Mouse (Mus musculus) heart, embryonic 12.5 days (tissue): ENCODE results near the gene Sppl3. TPM values are rescaled to one million over a fixed set of nuclear protein-coding genes. Genes with fewer than 3 reads are reported as not detected.

Experiments used
- ATAC-seq: fragments of 200-750 bp; cut with Nextera tagmentation; 2 replicates; pipeline ENCODE4 v1.8.0; 2017; ENCODE audit warnings: moderate TSS enrichment, moderate library complexity; ENCODE audit not compliant: insufficient number of reproducible peaks, low FRiP score
- H3K27ac ChIP-seq: fragments of 300-500 bp; sonication (generic); 2 replicates; pipeline ENCODE4 v1.5.1; 2016; ENCODE audit warnings: mild to moderate bottlenecking, moderate library complexity; ENCODE audit not compliant: poor library complexity, severe bottlenecking
- H3K27me3 ChIP-seq: fragments of 300-500 bp; sonication (generic); replicated peaks from 2 replicates; pipeline ENCODE4 v1.6.1; 2016; ENCODE audit warnings: mild to moderate bottlenecking, moderate library complexity
- H3K36me3 ChIP-seq: fragments of 300-500 bp; sonication (generic); 2 replicates; pipeline ENCODE4 v1.6.1; 2016; ENCODE audit warnings: mild to moderate bottlenecking, moderate library complexity
- H3K4me1 ChIP-seq: fragments of 300-500 bp; sonication (generic); replicated peaks from 2 replicates; pipeline ENCODE4 v1.6.1; 2016; ENCODE audit warnings: mild to moderate bottlenecking
- H3K4me2 ChIP-seq: fragments of 300-500 bp; sonication (generic); 2 replicates; pipeline ENCODE4 v1.6.1; 2016; ENCODE audit warnings: mild to moderate bottlenecking, moderate library complexity
- H3K4me3 ChIP-seq: fragments of 300-500 bp; sonication (generic); 2 replicates; pipeline ENCODE4 v1.5.1; 2016; ENCODE audit warnings: mild to moderate bottlenecking
- H3K9ac ChIP-seq: fragments of 300-500 bp; sonication (generic); 2 replicates; pipeline ENCODE4 v1.6.1; 2016; ENCODE audit warnings: mild to moderate bottlenecking, moderate library complexity
- H3K9me3 ChIP-seq: fragments of 300-500 bp; sonication (generic); replicated peaks from 2 replicates; pipeline ENCODE4 v1.6.1; 2016; ENCODE audit warnings: mild to moderate bottlenecking, moderate library complexity
- WGBS: fragments of 180-500 bp; shearing (Covaris S2); methylation state at CpG from one replicate; pipeline ENCODE4 v1.1.7; 2016; 5-methylcytosine and 5-hydroxymethylcytosine counted together
- polyA plus RNA-seq: library from polyadenylated mRNA; unstranded; fragments of >200 nt; fragmentation: Nextera tagmentation; extraction: Ambion mirVana; gene quantifications from 2 replicates; pipeline ENCODE4 v1.2.1, GENCODE M21; 2016

Gene Sppl3
- polyA plus RNA-seq, 1 experiment from 2014 or later, result 18.2 TPM

DNA sequence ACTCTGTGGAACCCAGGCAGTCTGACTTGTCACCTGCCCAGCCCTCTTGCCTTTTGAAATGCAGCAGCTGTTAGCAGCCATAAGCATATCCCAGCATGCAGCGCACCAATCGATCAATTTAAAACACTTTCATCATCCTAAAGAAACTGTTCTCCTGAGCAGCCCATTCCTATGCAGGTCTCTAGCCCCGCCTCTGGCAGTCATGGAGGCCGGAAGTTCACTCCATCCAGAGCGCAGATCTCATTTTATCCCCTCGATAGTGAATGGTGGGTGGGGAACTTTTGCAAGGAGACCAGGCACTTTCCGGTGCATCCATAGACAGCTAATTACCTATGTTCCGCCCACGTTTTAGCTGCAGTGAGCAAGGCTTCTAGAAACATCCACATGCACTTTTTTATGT lies 38.7 kb upstream of the Sppl3 start:
- WGBS, result 84% methylated on average over 9 of the region's 9 CpGs
- H3K27me3 ChIP-seq, result peaks cover 37% of the 10 kb centered on the region

GRCm38 (mm10) chr5:114973131-114973530 lies 37.8 kb upstream of the Sppl3 start:
- no peak overlapping the region for H3K4me2 ChIP-seq
- H3K9me3 ChIP-seq, result no peaks in the 10 kb centered on the region
- no peak overlapping the region for H3K27ac ChIP-seq
- 0 out of 2 replicates have a peak, but pooled peaks cover 3% of the 10 kb centered on the region for H3K4me1 ChIP-seq
- no peak overlapping the region for H3K9ac ChIP-seq
- no peak for ATAC-seq
- H3K36me3 ChIP-seq, result no peaks in the 10 kb centered on the region
- WGBS, result 65% methylated on average over 8 of the region's 8 CpGs
- H3K27me3 ChIP-seq, result peaks cover 27% of the 10 kb centered on the region
- no peak overlapping the region for H3K4me3 ChIP-seq

More for the DNA sequence above, 38.7 kb upstream of the Sppl3 start:
- Histone ChIP-seq H3K36me3 (no peaks in the 10 kb centered on the region), H3K4me3 (no peak overlapping the region), H3K27ac (no peak overlapping the region), H3K4me1 (0 out of 2 replicates have a peak, but pooled peaks cover 7% of the 10 kb centered on the region), H3K9me3 (no peaks in the 10 kb centered on the region), H3K9ac (no peak overlapping the region), H3K4me2 (no peak overlapping the region)
- no peak for ATAC-seq

- ATAC-seq, result no peak
- Histone ChIP-seq H3K4me1 (peaks cover 12% of the 10 kb centered on the region), H3K4me3 (no peak overlapping the region), H3K27me3 (no peaks in the 10 kb centered on the region), H3K36me3 (no peaks in the 10 kb centered on the region), H3K9me3 (no peaks in the 10 kb centered on the region), H3K27ac (no peak overlapping the region), H3K9ac (no peak overlapping the region), H3K4me2 (no peak overlapping the region)
These were observed 34.0 kb upstream of the Sppl3 start for GRCm38 (mm10) chr5:114976935-114977334.

- H3K9me3 ChIP-seq, result peaks cover 2% of the 10 kb centered on the region; the same call in 1 of the 2 replicates
- 59% methylated on average over 11 of the region's 11 CpGs for WGBS
- no peak overlapping the region for H3K4me2 ChIP-seq
- no peaks in the 10 kb centered on the region for H3K36me3 ChIP-seq
- H3K4me3 ChIP-seq, result no peak overlapping the region
- H3K4me1 ChIP-seq, result peaks cover 12% of the 10 kb centered on the region
- H3K27ac ChIP-seq, result no peak overlapping the region
- no peak for ATAC-seq
- no peaks in the 10 kb centered on the region for H3K27me3 ChIP-seq
- H3K9ac ChIP-seq, result no peak overlapping the region
These were observed 32.5 kb upstream of the Sppl3 start for GRCm38 (mm10) chr5:114978473-114978872.

DNA sequence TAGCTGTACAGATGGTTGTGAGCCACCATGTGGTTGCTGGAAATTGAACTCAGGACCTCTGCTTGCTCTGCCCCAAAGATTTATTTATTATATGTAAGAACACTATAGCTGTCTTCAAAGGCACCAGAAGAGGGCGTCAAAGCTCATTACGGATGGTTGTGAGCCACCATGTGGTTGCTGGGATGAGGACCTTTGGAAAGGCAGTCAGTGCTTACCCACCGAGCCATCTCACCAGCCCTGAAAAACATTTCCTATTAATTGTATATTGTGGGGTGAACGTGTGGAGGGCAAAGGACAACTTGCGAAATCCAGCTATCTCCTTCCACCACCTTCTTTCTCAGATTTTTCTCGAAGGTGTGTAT lies 32.1 kb upstream of the Sppl3 start:
- ATAC-seq, result no peak
- Histone ChIP-seq H3K27ac (no peak overlapping the region), H3K9ac (peak overlapping the region; percentile 63; the same call in 1 of the 2 replicates), H3K4me2 (peak overlapping the region; percentile 92), H3K4me1 (peaks cover 12% of the 10 kb centered on the region), H3K4me3 (peak overlapping the region; percentile 53), H3K36me3 (no peaks in the 10 kb centered on the region), H3K9me3 (peaks cover 3% of the 10 kb centered on the region; the same call in 1 of the 2 replicates), H3K27me3 (no peaks in the 10 kb centered on the region)
- 6% methylated on average over 6 of the region's 6 CpGs for WGBS

- Histone ChIP-seq H3K36me3 (no peaks in the 10 kb centered on the region), H3K4me2 (peak overlapping the region; percentile 92), H3K9ac (peak overlapping the region; percentile 63), H3K4me1 (peaks cover 12% of the 10 kb centered on the region), H3K9me3 (peaks cover 3% of the 10 kb centered on the region; the same call in 1 of the 2 replicates), H3K4me3 (peak overlapping the region; percentile 53), H3K27me3 (no peaks in the 10 kb centered on the region), H3K27ac (no peak overlapping the region)
- 4% methylated on average over 32 of the region's 32 CpGs for WGBS
- ATAC-seq, result peak; percentile 84
These were observed 31.5 kb upstream of the Sppl3 start for GRCm38 (mm10) chr5:114979250-114980121.

- peak; percentile 30; the same call in 1 of the 2 replicates for ATAC-seq
- H3K27ac ChIP-seq, result no peak overlapping the region
- H3K4me2 ChIP-seq, result peak overlapping the region; percentile 92
- H3K4me3 ChIP-seq, result peak overlapping the region; percentile 53
- H3K27me3 ChIP-seq, result no peaks in the 10 kb centered on the region
- 19% methylated on average over 16 of the region's 16 CpGs for WGBS
- H3K9me3 ChIP-seq, result peaks cover 3% of the 10 kb centered on the region; the same call in 1 of the 2 replicates
- peak overlapping the region; percentile 63 for H3K9ac ChIP-seq
- no peaks in the 10 kb centered on the region for H3K36me3 ChIP-seq
- peaks cover 12% of the 10 kb centered on the region for H3K4me1 ChIP-seq
These were observed 30.7 kb upstream of the Sppl3 start for GRCm38 (mm10) chr5:114980122-114980748.

DNA sequence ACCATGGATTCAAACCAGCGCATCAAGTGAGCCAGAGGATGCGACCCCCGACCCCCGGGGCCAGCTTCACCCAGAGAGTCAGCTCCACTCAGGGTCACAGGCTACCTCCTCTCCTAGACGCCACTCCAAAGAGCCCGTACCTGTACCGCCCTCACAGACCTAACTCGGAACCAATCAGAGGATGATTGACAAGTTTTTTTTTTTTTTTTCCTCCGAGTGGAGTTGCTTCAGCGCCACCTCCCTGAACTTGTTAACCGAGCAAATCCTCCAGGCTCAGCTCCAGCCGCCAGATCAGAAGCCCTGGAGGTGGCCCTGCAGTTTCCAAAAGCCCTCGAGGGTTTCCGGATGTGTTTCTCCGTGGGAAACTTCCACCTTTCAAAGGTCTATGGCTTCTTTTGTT lies 28.9 kb upstream of the Sppl3 start:
- Histone ChIP-seq H3K27ac (no peak overlapping the region), H3K4me3 (no peak overlapping the region), H3K4me1 (peaks cover 12% of the 10 kb centered on the region), H3K9ac (no peak overlapping the region), H3K36me3 (no peaks in the 10 kb centered on the region), H3K4me2 (no peak overlapping the region), H3K27me3 (no peaks in the 10 kb centered on the region), H3K9me3 (peaks cover 3% of the 10 kb centered on the region; the same call in 1 of the 2 replicates)
- ATAC-seq, result no peak
- 39% methylated on average over 15 of the region's 15 CpGs for WGBS

GRCm38 (mm10) chr5:114985074-114985473 lies 25.9 kb upstream of the Sppl3 start:
- H3K36me3 ChIP-seq, result no peaks in the 10 kb centered on the region
- H3K9ac ChIP-seq, result no peak overlapping the region
- H3K27me3 ChIP-seq, result no peaks in the 10 kb centered on the region
- ATAC-seq, result no peak
- H3K27ac ChIP-seq, result no peak overlapping the region
- no peak overlapping the region for H3K4me2 ChIP-seq
- peaks cover 5% of the 10 kb centered on the region for H3K4me1 ChIP-seq
- H3K9me3 ChIP-seq, result peaks cover 3% of the 10 kb centered on the region; the same call in 1 of the 2 replicates
- no peak overlapping the region for H3K4me3 ChIP-seq

GRCm38 (mm10) chr5:114996447-114996846 lies 14.5 kb upstream of the Sppl3 start:
- no peak overlapping the region for H3K4me2 ChIP-seq
- 0 out of 2 replicates have a peak, but pooled peaks cover 5% of the 10 kb centered on the region for H3K4me1 ChIP-seq
- H3K9ac ChIP-seq, result no peak overlapping the region
- no peak for ATAC-seq
- H3K36me3 ChIP-seq, result no peaks in the 10 kb centered on the region
- H3K27ac ChIP-seq, result no peak overlapping the region
- H3K27me3 ChIP-seq, result no peaks in the 10 kb centered on the region
- H3K4me3 ChIP-seq, result no peak overlapping the region
- 63% methylated on average over 16 of the region's 16 CpGs for WGBS
- H3K9me3 ChIP-seq, result no peaks in the 10 kb centered on the region

GRCm38 (mm10) chr5:114997327-114997726 lies 13.6 kb upstream of the Sppl3 start:
- Histone ChIP-seq H3K9ac (no peak overlapping the region), H3K4me3 (no peak overlapping the region), H3K36me3 (no peaks in the 10 kb centered on the region), H3K4me2 (no peak overlapping the region), H3K9me3 (no peaks in the 10 kb centered on the region), H3K4me1 (0 out of 2 replicates have a peak, but pooled peaks cover 5% of the 10 kb centered on the region), H3K27ac (no peak overlapping the region), H3K27me3 (no peaks in the 10 kb centered on the region)
- no peak for ATAC-seq
- 38% methylated on average over 6 of the region's 6 CpGs for WGBS
